Mouse (Mus musculus) kidney, embryonic 14.5 days (tissue): ENCODE results near the gene Nt5c2. TPM values are rescaled to one million over a fixed set of nuclear protein-coding genes. Genes with fewer than 3 reads are reported as not detected.

Source experiments
- ATAC-seq: fragments of 200-750 bp; cut with Nextera tagmentation; 2 replicates; pipeline ENCODE4 v1.8.0; 2017; ENCODE audit warnings: moderate number of reproducible peaks, mild to moderate bottlenecking, moderate TSS enrichment, moderate library complexity; ENCODE audit not compliant: low FRiP score, low TSS enrichment
- H3K27ac ChIP-seq: fragments of 300-500 bp; sonication (generic); 2 replicates; pipeline ENCODE4 v1.5.1; 2014; ENCODE audit warnings: low read depth, mild to moderate bottlenecking, low read length, moderate library complexity, mixed read lengths
- H3K27me3 ChIP-seq: fragments of 300-500 bp; sonication (generic); 2 replicates; pipeline ENCODE4 v1.6.1; 2014; ENCODE audit warnings: mild to moderate bottlenecking, low read length; ENCODE audit not compliant: control insufficient read depth, insufficient read depth
- H3K36me3 ChIP-seq: fragments of 300-500 bp; sonication (generic); 2 replicates; pipeline ENCODE4 v1.6.1; 2014; ENCODE audit warnings: low read length, mixed read lengths; ENCODE audit not compliant: control insufficient read depth, insufficient read depth
- H3K4me1 ChIP-seq: fragments of 300-500 bp; sonication (generic); 2 replicates; pipeline ENCODE4 v1.6.1; 2014; ENCODE audit warnings: low read length, mixed read lengths; ENCODE audit not compliant: control insufficient read depth, insufficient read depth
- H3K4me2 ChIP-seq: fragments of 300-500 bp; sonication (generic); replicated peaks from 2 replicates; pipeline ENCODE4 v1.6.1; 2014; ENCODE audit warnings: low read depth, mild to moderate bottlenecking, low read length
- H3K4me3 ChIP-seq: fragments of 300-500 bp; sonication (generic); 2 replicates; pipeline ENCODE4 v1.5.1; 2014; ENCODE audit warnings: mild to moderate bottlenecking, low read length
- H3K9ac ChIP-seq: fragments of 300-500 bp; sonication (generic); 2 replicates; pipeline ENCODE4 v1.6.1; 2014; ENCODE audit warnings: low read depth, mild to moderate bottlenecking, low read length, moderate library complexity
- H3K9me3 ChIP-seq: fragments of 300-500 bp; sonication (generic); 2 replicates; pipeline ENCODE4 v1.6.1; 2016; ENCODE audit warnings: low read length; ENCODE audit not compliant: control insufficient read depth
- WGBS: fragments of 180-500 bp; shearing (Covaris S2); extraction: QIAGEN DNeasy Blood & Tissue Kit; methylation state at CpG from one replicate; pipeline ENCODE4 v1.1.7; 2014; 5-methylcytosine and 5-hydroxymethylcytosine counted together
- polyA plus RNA-seq: library from polyadenylated mRNA; unstranded; fragments of >200 nt; fragmentation: Nextera tagmentation; extraction: Ambion mirVana; gene quantifications from 2 replicates; pipeline ENCODE4 v1.2.1, GENCODE M21; 2014

Gene Nt5c2
- polyA plus RNA-seq, 1 experiment from 2014 or later = 80.2 TPM

GRCm38 (mm10) chr19:46976743-46977142 lies 38.2 kb downstream of the Nt5c2 start:
- no peak for ATAC-seq
- 53% methylated on average over 2 of the region's 2 CpGs for WGBS
- Histone ChIP-seq H3K27ac (no peak overlapping the region), H3K9ac (no peak overlapping the region), H3K27me3 (no peaks in the 10 kb centered on the region), H3K4me3 (no peak overlapping the region), H3K4me2 (no peak overlapping the region), H3K9me3 (no peaks in the 10 kb centered on the region), H3K4me1 (no peaks in the 10 kb centered on the region), H3K36me3 (no peaks in the 10 kb centered on the region)

DNA sequence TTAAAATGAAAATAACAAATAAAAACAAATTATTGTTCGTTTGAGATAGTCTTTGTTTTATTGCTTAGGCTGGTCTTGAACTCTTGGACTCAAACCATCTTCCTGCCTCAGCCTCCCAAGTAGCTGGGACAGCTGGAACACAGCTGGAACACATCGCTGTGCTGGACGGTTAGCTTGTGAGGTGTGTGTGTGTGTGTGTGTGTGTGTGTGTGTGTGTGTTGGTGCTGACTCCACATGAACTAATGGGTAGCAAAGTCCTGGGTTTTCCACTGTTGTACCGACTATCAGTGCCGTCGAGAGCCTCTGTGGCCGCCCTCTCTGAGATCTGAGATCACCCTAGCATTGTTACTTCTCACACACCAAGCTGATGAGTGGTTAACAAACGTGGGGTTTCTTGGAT lies 39.0 kb downstream of the Nt5c2 start:
- Histone ChIP-seq H3K36me3 (no peaks in the 10 kb centered on the region), H3K4me2 (no peak overlapping the region), H3K4me3 (no peak overlapping the region), H3K9ac (no peak overlapping the region), H3K27me3 (no peaks in the 10 kb centered on the region), H3K9me3 (no peaks in the 10 kb centered on the region), H3K4me1 (no peaks in the 10 kb centered on the region), H3K27ac (no peak overlapping the region)
- no peak for ATAC-seq
- 84% methylated on average over 8 of the region's 8 CpGs for WGBS

DNA sequence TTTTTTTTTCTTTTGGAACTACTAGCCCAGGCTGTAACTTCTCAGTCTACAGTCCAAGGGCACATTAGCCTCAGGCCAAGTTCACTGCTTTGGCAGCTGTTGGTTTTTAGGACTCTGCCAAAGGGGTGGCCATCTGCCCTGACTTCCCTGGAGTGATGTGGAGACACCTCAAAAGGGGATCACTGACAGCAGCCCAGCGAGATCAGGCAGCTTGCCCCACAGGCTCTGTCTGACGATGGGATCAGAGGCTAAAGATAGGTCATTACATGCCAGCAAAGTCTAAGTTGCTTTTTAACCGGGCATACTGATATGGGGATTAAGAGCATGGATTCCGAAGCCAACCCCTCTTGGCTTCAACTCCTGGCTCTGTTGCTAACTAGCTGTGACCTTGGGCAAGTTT lies 39.4 kb downstream of the Nt5c2 start:
- 78% methylated on average over 4 of the region's 4 CpGs for WGBS
- Histone ChIP-seq H3K4me3 (no peak overlapping the region), H3K4me1 (peaks cover 1% of the 10 kb centered on the region; the same call in 1 of the 2 replicates), H3K36me3 (no peaks in the 10 kb centered on the region), H3K4me2 (no peak overlapping the region), H3K9ac (no peak overlapping the region), H3K27ac (no peak overlapping the region), H3K27me3 (no peaks in the 10 kb centered on the region), H3K9me3 (no peaks in the 10 kb centered on the region)
- ATAC-seq = no peak

DNA sequence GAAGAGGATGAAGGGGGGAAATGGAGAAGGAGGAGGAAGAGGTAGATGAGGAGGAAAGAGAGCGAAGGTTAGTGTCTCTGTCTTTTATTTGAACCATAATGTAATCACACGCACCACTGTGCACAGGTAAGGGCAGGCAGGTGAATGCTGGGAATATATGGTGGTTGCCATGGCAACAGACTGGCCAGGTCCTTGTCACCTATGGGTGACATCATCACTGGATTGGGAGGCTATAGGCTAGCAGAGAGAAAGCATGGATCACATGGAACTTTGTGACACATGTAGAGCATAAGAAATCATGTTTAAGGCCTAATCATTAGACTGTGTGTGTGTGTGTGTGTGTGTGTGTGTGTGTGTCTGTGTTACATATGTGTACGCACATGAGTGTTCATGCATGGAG lies 42.8 kb downstream of the Nt5c2 start:
- H3K9ac ChIP-seq = no peak overlapping the region
- H3K4me2 ChIP-seq = no peak overlapping the region
- no peaks in the 10 kb centered on the region for H3K27me3 ChIP-seq
- 95% methylated on average over 3 of the region's 3 CpGs for WGBS
- no peak overlapping the region for H3K27ac ChIP-seq
- H3K4me3 ChIP-seq = no peak overlapping the region
- H3K4me1 ChIP-seq = peaks cover 12% of the 10 kb centered on the region; the same call in 1 of the 2 replicates
- no peaks in the 10 kb centered on the region for H3K36me3 ChIP-seq
- H3K9me3 ChIP-seq = no peaks in the 10 kb centered on the region
- no peak for ATAC-seq

- ATAC-seq = no peak
- Histone ChIP-seq H3K4me2 (no peak overlapping the region), H3K4me3 (no peak overlapping the region), H3K27me3 (no peaks in the 10 kb centered on the region), H3K9me3 (no peaks in the 10 kb centered on the region), H3K36me3 (no peaks in the 10 kb centered on the region), H3K4me1 (peaks cover 12% of the 10 kb centered on the region; the same call in 1 of the 2 replicates), H3K9ac (no peak overlapping the region), H3K27ac (no peak overlapping the region)
- WGBS = 61% methylated on average over 9 of the region's 9 CpGs
Measured at GRCm38 (mm10) chr19:46971712-46972111, 43.2 kb downstream of the Nt5c2 start.

GRCm38 (mm10) chr19:46971051-46971689 lies 43.8 kb downstream of the Nt5c2 start:
- no peak for ATAC-seq
- Histone ChIP-seq H3K9ac (no peak overlapping the region), H3K4me3 (no peak overlapping the region), H3K36me3 (no peaks in the 10 kb centered on the region), H3K27me3 (no peaks in the 10 kb centered on the region), H3K9me3 (no peaks in the 10 kb centered on the region), H3K4me2 (no peak overlapping the region), H3K27ac (no peak overlapping the region), H3K4me1 (peaks cover 12% of the 10 kb centered on the region; the same call in 1 of the 2 replicates)
- WGBS = 71% methylated on average over 8 of the region's 8 CpGs

GRCm38 (mm10) chr19:46970121-46970729 lies 44.7 kb downstream of the Nt5c2 start:
- Histone ChIP-seq H3K9ac (no peak overlapping the region), H3K27me3 (no peaks in the 10 kb centered on the region), H3K4me3 (no peak overlapping the region), H3K4me2 (no peak overlapping the region), H3K27ac (no peak overlapping the region), H3K36me3 (no peaks in the 10 kb centered on the region), H3K4me1 (peaks cover 12% of the 10 kb centered on the region; the same call in 1 of the 2 replicates), H3K9me3 (no peaks in the 10 kb centered on the region)
- 45% methylated on average over 13 of the region's 13 CpGs for WGBS
- ATAC-seq = no peak

GRCm38 (mm10) chr19:46969286-46969985 lies 45.5 kb downstream of the Nt5c2 start:
- no peak for ATAC-seq
- Histone ChIP-seq H3K9me3 (no peaks in the 10 kb centered on the region), H3K27me3 (no peaks in the 10 kb centered on the region), H3K4me2 (no peak overlapping the region), H3K4me1 (peaks cover 12% of the 10 kb centered on the region; the same call in 1 of the 2 replicates), H3K9ac (no peak overlapping the region), H3K27ac (no peak overlapping the region), H3K4me3 (no peak overlapping the region), H3K36me3 (no peaks in the 10 kb centered on the region)
- WGBS = 72% methylated on average over 22 of the region's 22 CpGs

DNA sequence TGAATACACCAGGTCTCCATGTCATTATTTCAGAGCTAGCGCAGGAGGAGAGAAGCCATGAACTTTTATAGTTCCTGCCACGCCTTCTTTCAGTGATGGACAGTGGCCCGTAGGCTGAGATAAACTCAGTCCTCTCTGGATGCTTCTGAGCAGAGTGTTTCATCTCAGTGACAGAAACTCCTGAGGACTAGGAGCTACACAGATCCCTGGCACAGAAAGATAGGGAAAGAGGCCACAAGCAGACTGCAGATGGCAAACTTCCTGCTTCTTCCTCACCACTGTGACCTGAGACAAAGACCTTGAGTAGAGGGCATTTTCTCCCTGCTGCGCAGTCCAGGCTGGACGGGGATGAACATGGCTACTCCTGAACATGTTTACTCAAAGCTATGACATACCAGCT lies 46.1 kb downstream of the Nt5c2 start:
- no peak for ATAC-seq

More for the DNA sequence above, 46.1 kb downstream of the Nt5c2 start:
- H3K9ac ChIP-seq = no peak overlapping the region
- no peak overlapping the region for H3K4me3 ChIP-seq
- no peak overlapping the region for H3K4me2 ChIP-seq
- 81% methylated on average over 5 of the region's 5 CpGs for WGBS
- no peaks in the 10 kb centered on the region for H3K36me3 ChIP-seq
- H3K4me1 ChIP-seq = peaks cover 12% of the 10 kb centered on the region; the same call in 1 of the 2 replicates
- H3K27ac ChIP-seq = no peak overlapping the region
- H3K9me3 ChIP-seq = no peaks in the 10 kb centered on the region
- no peaks in the 10 kb centered on the region for H3K27me3 ChIP-seq
